Mouse (Mus musculus) heart, adult 18-20 months (tissue): ENCODE data around the gene Lhx4. TPM values are rescaled to one million over a fixed set of nuclear protein-coding genes. Genes with fewer than 3 reads are reported as not detected.

Experiments
- DNase-seq, 2 experiments: peaks; one replicate each; pipeline ENCODE4 v3.0.0; 2021 to 2022; ENCODE audit warnings: mixed read lengths in 1 of 2
- total RNA-seq, 2 experiments: library from RNA; stranded (reverse); gene quantifications; 2 replicates each; pipeline ENCODE4 v1.2.3; 2021

Lhx4 gene
- total RNA-seq, 2 experiments from 2014 or later = not detected

DNA sequence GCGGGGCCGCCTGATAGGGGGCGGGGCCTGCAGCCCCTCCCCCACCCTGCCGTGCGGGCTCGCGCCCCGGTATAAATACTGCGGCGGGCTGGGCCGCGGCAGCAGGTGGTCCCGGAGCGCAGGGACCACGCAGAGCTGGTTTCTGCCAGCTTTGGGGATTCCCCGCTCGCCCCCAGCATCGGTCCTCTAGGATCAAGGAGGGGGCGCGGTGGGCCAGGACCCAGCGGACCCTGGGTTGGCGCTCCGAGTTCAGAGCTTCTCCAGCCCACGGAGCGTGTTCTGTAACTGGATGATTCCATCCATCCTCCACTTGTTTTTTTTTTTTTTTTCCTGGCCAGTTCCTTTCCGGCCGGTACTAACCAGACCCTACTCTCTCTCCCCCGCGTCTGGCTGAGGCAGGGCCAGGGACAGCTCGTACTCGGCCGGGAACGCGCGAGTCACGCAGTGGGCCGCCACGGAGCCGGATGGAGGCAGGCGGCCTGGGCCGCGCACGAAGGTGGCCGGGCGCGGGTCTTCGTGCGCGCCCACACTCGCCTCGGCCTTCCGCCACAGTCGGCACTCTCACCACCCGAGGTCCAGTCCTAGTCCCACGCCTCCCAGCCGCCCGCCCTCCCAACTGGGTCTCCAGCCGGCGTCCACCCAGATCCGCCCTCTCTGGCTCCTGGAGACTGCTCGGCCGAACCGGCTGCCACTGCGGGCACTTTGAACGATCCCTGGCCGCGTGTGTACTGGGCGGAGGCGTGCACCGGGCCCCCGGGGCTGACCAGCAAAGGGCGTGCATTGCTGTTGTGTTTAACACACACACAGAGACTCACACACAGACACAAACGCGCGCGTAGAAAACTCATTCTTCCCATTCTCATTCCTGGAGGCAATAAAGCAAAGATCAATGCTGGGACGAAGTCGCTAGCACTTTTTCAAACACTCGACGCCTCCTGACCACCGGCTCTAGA is 8.8 kb downstream of the Lhx4 start:
- DNase-seq = peak; percentile 18 to 25

DNA sequence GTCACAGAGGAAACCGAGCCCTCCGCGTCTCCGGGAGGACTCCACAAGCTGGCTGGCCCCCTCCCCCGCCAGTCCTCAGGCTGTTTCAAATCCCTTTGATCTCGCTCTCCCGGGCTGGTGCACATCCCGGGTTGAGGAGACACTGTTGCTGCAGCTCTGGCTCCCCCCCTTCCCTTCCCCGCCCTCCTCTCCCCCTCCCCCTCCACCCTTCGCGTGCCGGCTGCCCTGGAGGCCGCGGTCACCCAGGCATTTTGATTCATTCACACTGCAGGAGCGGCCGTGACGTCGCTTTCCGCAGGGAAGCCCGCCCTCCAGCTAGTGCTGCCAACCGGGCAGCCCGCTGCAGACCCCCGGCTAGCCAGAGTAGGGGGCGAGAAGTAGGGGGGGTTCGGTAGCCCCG is 9.5 kb downstream of the Lhx4 start:
- DNase-seq = peak in 1 of 2 experiments; percentile 19

DNA sequence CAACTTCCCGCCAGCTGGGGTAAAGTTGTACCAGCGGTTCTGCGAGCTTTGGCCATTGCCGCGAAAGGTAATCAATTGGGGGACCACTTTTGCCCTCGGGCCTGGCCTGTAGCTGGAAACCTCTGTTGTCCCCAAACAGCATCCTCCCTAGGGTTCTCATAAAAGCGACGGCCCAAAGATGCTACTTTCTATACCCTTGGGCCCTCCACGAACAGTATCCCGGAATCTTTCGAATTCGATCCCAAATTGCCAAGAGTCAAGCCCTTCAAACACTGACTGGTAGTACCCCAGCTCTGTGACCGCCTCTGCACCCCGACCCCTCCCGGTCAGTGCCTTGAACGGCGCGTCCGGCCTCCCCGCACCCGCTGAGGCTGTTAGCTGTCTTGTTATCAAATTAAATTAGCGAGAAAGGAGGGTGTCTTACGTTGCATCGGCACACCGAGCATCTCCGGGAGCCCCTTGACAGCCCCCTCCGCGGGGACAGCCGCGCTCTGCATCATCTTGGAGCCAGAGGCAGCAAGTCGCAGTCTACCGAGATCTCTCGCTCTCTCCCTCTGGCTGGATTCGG is 10.0 kb downstream of the Lhx4 start:
- DNase-seq = no peak

DNA sequence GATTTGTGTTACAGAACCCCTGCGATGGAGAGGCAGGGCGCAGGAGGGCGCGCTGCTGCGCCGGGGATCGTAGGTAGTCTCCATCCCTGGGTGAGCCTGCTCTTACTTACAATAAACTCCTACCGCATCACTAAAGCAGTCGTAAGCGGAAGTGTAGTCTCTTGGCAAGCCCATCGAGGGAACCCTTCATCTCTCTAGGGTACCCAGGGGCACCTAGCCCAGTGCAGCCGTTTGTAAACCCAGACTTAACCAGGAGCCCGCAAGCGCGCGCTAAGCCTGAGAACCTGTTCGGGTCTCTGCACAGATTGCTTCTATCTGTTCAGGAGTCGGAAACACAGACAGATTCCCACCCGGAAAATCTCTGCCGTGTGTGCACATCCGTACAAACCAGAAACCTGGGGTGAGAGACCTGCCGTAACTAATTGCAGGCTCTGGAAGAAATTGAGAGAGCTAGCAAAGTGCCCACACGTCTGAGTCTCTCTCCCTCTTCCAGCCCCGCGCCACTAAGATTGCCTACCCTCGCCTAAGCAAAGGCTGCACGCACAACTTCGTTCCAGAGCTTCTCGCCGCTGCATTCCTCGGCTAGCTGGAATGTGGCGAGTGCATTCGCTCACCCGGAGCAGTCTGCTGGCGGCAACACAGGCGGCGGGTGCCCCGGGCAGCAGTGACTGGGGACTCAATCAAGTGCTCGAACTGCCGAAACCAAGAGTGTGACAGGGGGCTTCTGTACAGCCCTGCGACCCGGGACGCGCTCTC is 10.7 kb downstream of the Lhx4 start:
- peak in 1 of 2 experiments; percentile 33 for DNase-seq

DNA sequence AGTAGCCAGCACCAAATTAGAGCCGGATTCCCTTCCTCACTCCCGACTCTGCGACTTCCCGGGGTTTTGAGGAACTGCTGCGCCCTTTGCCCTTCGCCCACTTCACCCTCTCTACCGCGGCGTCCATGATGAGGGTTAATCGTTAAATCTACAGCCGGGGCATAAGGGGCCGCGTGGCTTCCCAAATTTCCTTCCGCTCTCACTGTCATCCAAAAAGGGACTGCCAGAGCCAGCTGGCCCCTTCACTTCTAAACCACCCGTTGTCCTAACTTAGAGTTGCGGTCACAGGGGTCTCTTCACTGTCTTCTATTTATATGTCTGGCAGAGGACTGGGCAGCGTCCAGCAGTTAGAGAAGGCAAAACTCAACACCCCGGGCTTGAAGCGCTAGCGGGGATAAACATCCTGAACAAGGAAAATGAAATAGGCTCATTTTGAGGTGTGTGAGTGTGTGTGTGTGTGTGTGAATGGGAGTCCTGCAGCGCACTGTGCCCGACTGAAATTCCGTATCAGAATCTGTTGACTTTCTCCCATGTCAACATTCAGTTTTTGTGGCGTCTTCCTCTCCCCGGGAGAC is 13.6 kb downstream of the Lhx4 start:
- DNase-seq = peak in 1 of 2 experiments; percentile 12

DNA sequence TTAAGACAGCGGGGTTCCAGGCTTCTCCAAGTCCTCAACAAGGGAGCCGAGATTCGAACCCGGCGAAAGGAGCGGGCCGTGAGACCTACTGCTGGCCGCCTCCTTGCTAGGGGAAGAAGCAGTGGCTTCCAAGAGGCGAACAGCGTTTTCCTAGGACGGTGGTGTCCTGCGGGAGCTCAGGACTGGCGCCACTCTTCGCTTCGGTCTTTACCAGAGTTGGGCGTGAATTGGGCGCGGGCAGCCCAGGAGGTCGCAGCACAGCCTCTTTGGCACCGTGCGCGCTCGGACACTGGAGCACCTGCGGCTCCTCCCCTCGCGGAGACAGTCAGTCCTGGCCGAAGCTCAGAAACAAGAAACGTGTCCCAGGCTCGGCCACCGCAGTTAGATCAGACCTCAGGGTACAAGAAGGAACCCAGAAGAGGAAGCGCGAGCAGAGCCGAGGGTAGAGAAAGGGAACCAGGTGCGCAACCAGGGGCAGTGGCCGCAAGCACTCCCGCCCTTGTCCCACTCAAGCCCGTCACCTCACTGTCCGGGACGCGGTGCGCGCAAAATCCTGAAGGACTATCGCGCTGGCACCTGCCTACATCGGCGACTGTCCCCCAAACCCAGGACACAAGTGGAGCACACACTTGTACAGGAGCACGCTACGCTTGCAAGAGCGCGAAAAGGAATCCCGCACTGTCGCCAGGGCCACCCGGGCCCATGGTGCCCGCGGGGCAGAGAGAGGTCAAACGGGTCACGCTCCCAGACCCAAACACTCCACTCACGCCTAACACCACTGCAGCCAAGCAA is 14.3 kb downstream of the Lhx4 start:
- peak in 1 of 2 experiments; percentile 15 for DNase-seq

DNA sequence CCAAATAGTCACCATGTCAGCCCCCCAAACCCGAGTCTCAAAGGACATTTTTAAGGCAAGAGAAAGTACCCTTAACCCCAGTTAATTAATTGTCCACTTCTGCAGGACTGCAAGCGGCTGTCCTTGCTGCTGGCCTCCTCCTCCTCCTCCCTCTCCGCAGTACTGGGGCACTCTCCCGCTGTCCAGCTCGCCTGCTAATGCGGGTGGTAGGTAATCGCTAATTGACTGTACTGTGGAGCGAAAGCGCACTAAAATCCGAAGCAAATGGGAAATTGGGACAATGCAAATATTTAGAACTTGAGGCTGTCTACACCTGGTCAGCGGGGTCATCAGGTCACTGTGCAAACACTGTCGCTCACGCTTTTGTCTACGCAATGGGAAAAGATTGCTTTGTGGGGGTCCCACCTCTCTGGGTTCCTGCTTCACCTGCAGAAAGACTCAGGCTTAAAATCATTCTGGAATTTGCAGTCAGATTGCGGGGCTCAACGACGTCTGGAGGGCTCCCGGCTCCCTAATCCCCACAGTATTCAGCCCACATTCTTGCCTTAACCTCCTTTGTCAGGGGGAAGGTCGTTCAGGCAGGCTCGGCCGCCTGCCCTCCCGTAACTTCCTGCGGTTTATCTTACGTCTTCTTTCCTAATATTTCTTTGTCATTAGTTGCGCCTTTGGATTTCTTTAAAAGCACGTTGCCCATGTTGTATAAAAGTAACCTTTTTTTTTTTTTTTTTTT is 15.2 kb downstream of the Lhx4 start:
- DNase-seq = peak in 1 of 2 experiments; percentile 12

DNA sequence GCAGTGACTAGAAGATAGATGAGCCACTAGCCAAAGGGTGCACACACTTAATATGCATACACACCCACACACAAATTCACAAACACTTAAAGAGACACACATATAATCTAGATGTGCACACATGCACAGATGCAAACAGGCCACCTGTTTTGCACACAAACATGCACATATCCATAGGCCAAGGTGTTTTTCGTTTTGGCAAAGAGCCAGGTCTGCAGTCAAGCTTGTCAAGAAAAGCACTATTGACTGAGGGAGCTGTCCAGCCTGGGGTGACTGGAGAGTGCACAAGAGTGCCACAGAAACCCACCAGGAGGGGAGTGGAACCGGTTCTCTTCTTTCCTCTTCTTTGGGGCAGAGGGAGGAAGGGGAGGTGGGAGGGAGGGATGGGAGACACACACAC is 20.3 kb downstream of the Lhx4 start:
- no peak for DNase-seq

DNA sequence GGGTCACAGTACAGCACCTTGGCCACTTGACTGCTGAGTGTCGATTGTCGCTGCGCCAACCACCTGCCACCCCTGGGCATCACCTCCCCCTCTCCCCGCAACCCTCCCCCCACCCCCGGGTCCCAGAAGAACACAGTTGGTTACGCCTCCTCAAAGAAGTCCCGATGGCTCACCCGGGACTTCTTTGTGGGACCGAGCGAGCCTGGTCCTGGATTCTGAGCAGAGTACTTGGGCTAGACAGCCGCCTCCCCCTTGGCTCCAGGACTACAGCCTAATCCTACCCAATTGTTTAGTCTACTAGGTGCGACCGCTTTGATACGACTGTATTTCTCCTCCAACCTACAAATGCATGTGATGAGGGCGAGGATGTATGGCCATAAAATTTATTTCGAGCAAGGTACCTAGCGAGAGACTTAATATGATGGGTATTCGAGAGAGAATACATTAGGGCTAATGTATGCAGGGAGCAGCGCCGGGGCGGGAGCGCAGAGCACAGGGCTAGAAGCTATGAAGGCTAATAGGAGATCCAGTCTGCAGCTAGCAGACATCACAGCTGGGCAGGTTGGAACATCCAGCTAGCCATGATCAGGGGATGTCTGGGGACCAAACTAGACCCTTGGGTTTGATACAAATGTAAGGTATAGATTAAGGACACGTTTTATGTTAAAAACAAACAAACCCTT is 22.2 kb downstream of the Lhx4 start:
- DNase-seq = no peak

DNA sequence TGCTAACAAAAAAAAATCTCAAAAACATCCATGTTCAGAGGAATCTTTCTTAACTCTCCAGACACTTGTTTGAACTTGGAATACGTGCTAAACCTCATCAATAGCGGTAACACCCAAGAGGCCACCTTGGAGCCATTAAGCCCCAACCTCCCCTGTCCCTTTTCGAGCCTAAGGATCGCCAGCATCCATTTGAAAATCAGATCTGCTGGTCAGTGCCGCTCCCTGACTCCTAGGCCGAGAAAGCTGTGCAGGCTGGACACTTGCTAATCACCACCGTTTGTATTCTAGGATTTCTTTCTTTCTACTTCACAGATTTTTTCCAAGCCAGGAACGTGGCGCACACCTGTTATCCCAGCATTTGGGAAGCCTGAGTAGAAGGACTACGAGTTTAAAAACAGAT is 23.7 kb downstream of the Lhx4 start:
- DNase-seq = no peak

DNA sequence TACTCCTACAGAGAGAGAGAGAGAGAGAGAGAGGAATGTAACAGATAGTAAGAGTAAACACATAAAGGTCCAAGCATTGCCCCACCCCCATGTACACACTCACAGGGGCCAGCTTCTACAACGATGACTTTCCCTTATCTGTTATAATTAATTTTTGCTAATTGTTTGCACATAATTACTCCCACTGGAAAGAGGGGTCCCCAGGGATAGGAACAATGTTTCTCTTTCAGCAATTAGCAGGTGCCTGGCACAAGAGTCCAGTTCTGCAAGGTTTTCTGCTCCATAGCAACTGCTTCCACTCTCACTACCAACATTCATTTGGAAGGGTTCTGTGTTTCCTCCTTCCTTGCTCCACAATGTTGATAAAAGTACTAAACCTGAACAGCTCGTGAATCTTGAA is 25.6 kb downstream of the Lhx4 start:
- no peak for DNase-seq

DNA sequence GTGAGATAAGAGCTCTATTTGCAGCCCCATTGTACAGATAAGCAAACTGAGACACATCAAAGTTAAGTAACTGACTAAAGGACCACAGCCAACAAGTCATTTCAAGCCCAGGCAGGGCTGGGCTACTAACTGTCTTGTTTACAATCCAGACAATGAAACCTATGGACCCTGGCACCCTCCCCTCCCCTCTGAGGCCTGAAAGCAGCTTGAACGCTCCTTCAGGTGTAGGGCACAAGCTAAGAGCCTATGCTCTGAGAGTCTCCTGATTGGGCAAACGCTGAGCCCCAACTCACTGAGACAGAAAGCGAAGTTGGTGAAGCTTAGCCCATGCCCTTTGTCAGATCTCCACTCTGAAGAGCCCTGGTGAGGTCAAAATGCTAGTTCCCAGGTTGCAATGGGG is 27.2 kb downstream of the Lhx4 start:
- no peak for DNase-seq

DNA sequence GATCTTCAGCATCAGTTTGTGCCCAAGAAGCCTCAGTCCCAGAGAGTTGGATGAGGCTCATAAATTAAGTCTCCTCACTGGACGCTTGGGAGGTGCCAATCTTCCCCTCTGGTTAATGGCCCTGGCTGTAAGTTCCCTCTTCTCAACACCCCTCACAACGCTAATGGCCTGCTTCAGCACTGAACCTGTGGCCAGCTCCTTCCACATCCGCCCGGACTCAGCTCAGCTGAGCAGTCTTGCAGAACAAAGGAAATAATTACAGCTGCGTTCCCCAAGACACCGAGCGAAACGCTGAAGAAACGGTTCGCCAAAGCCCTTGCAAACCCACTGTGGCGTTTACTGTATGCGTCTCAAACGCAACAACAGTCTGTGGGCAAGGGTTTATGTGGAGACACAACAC is 29.3 kb downstream of the Lhx4 start:
- DNase-seq = peak in 1 of 2 experiments; percentile 22

DNA sequence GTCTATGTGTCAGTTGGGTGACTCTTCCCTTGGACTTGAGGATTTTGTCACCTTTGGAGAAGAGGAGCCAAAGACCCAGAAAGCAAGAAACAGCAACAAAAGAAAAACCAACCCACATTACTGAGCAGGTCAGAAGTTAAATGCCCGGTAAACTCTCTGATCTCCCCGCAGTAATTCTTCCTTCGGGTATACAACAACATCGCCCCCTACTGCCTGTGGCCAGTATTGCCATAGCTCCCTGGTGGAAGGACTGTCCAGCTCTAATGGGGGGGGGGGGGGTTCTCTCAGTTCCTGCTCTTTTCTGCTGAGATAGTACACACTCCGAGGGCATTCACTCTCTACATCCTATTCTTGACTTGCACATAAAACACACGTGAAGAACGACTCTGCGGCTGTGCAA is 30.0 kb downstream of the Lhx4 start:
- peak in 1 of 2 experiments; percentile 68 for DNase-seq

DNA sequence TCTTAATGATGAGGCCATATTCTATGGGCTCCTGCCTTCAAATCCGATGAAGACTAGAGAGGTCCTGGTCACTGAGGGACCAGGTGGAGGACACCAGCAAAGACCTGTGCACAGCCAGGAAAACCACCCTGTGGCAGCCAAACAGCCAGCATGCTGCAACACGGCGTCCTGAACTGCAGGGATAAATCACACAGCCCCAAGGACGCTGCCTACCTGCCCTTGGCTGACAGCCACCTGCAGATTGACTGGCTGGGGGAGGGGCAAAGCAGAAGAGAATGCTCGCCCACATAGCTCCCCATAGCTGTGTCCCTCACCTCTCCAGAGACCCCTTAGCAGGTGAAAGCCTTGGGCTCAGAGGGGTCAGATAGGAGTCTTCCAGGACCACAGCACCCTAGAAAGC is 31.5 kb downstream of the Lhx4 start:
- DNase-seq = no peak

DNA sequence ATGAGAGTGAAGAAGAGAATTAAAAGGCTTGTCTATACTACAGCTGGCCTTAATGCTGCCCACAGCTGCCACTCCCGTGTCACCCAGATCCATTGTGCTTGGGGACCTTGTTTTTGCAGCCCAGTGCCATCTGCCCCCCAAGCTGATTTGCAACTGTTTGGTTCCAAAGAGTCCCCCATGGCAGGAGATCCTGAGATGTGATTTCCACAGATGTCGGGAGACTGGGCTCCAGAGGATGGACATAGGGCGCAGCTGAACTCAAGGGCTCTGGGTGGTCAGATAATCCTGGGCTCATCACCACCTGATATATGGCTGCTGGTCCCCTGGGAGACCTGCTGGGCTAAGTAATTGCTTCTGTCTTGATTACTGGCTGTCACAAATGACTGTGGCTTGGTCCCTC is 32.6 kb downstream of the Lhx4 start:
- DNase-seq = no peak

DNA sequence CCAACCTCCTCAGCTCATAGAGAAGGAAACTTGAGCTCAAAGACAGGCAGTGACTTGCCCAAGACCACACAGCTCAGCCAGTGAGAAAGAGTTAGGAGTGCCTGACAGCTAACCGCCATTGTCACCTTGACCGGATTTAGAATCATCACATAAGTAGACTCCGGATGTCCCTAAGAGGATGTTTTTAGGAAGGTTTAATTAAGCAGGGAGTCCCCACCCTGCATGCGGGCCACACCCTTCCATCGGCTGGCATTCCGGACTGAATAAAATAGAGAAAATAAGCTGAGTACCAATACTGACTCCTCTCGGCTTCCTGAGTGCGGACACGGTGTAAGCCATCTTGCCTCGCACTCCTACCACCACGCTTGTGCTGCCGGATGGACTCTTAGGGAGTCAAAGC is 34.2 kb downstream of the Lhx4 start:
- no peak for DNase-seq

DNA sequence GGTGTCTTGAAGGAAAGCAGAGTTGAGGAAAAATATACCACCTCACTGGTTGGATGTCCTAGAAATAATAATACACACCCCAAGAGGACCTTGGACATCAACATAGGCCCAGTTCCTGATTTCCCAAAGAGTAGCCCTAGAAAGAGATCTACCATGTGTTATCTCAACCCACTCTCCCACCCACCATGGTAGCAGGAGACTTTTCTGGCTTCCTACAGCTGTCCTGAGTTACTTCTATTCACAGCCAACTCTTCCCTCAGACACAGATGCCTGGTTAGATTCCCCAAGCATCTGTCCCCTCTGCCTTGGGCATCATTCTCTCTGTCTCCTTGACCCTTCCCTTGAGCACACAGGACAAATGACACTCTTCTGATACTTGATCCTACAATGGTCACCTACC is 36.1 kb downstream of the Lhx4 start:
- no peak for DNase-seq

DNA sequence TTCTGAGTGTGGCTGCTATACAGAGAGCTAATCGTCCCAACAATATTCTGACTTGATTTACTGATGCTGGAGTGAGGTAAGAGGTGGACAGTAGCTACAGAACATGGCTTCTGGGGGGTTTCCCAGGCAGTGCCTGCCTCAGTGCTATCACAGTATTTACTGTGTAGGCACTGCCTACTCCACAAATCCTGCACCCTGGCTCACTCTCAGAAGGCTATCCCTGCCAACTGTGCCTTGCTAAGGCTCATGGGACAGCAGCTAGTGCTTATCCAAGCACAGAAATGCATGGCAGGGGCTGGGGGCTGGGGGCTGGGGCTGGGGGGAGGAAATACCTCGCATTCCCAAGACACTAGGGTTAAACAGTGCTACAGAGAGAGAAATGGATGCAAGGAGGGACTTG is 38.2 kb downstream of the Lhx4 start:
- DNase-seq = no peak

DNA sequence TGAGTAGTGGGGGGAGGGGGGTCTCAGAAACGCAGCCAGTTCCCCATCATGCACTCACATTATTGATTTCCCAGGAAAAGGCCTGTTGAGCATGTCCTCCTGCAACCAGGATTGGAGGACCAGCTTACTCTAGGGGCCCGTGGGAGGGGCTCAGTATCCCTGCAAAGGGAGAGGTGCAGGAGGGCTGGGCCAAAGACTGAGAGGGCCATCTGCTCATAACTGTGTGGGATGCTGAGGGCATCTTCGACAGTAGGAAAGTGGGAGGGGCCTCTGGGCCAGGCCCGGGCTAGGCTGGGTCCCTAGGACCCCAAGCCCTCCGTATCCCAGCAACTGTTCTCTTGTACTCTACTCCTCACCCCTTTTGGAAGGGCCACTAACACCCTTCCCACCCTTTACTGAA is 47.3 kb downstream of the Lhx4 start:
- DNase-seq = no peak
